Mouse (Mus musculus) left cerebral cortex, adult 2 months (tissue): ENCODE measurements at regions not wholly inside any gene's neighbourhood (a gene's known extent, or its start where the extent isn't known, plus 50 kb on each side); places are given as distances from the start of the nearest gene placed in this dataset.

Source experiments
- DNase-seq, 2 experiments: peaks; one replicate each; pipeline ENCODE4 v3.0.0; 2021 to 2022; ENCODE audit warnings: low spot score in 2 of 2, mixed read lengths in 1 of 2; ENCODE audit errors: extremely low spot score in 1 of 2
- H3K27ac ChIP-seq: fragments of 200-600 bp; 2 replicates; pipeline ENCODE4 v1.8.1; 2022
- H3K4me3 ChIP-seq: fragments of 200-600 bp; 2 replicates; pipeline ENCODE4 v1.8.1; 2022
- CTCF ChIP-seq: fragments of 200-600 bp; IDR thresholded peaks from 2 replicates; pipeline ENCODE4 v1.8.1; 2022; ENCODE audit warnings: antibody characterized with exemption, mild to moderate bottlenecking, moderate library complexity
- intact Hi-C: fragments of 180-260 bp; cut with DNase I; formaldehyde crosslinking; loops from one replicate; pipeline ENCODE4 v1.15.1; 2025

DNA sequence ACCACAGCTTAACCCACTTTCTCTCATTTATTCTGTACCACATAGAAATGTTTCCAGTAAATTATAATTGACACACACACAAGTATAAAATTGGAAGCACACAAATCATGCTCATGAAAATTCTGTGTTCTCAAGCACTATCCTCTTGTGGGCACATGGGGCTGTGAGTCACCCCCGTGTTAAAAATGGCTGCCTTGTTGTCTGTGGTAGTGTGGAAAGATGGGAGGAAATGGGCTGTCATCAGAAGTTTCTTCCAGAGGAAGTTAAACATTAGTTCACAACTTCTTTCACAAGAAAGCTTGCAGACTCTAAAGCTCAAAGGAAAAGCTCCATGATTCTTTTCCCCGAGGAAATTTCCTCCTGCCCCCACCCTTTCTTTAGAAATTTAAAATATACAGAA is 329.5 kb upstream of the Hnrnpa3 start:
- intact Hi-C loops = no loop called here
- Histone ChIP-seq H3K27ac (no peak overlapping the region), H3K4me3 (no peak overlapping the region)
- no peak for DNase-seq
- TF ChIP-seq CTCF = no peak

GRCm38 (mm10) chr2:75341310-75341709 is 317.8 kb upstream of the Hnrnpa3 start:
- DNase-seq = no peak
- Histone ChIP-seq H3K4me3 (no peak overlapping the region), H3K27ac (no peak overlapping the region)
- TF ChIP-seq CTCF = no peak
- intact Hi-C loops = no loop called here

- intact Hi-C loops = no loop called here
- DNase-seq = no peak
- H3K27ac ChIP-seq = no peak overlapping the region
- no peak overlapping the region for H3K4me3 ChIP-seq
- TF ChIP-seq CTCF = no peak
Measured at GRCm38 (mm10) chr2:75341726-75342280, 317.3 kb upstream of the Hnrnpa3 start.

GRCm38 (mm10) chr2:75350902-75351301 is 308.2 kb upstream of the Hnrnpa3 start:
- intact Hi-C loops = no loop called here
- DNase-seq = no peak
- Histone ChIP-seq H3K27ac (no peak overlapping the region), H3K4me3 (no peak overlapping the region)
- TF ChIP-seq CTCF = no peak

GRCm38 (mm10) chr2:75351965-75352364 is 307.1 kb upstream of the Hnrnpa3 start:
- Histone ChIP-seq H3K4me3 (no peak overlapping the region), H3K27ac (no peak overlapping the region)
- TF ChIP-seq CTCF = no peak
- DNase-seq = no peak
- intact Hi-C loops = no loop called here

- TF ChIP-seq CTCF = no peak
- intact Hi-C loops = no loop called here
- no peak for DNase-seq
- Histone ChIP-seq H3K27ac (no peak overlapping the region), H3K4me3 (no peak overlapping the region)
Measured at GRCm38 (mm10) chr2:75352564-75352963, 306.5 kb upstream of the Hnrnpa3 start.

- no peak overlapping the region for H3K4me3 ChIP-seq
- H3K27ac ChIP-seq = no peak overlapping the region
- intact Hi-C loops = no loop called here
- DNase-seq = no peak
- no peak for TF ChIP-seq CTCF
Measured at GRCm38 (mm10) chr2:75356691-75357375, 302.2 kb upstream of the Hnrnpa3 start.

GRCm38 (mm10) chr2:75357516-75357915 is 301.5 kb upstream of the Hnrnpa3 start:
- no peak for DNase-seq
- no peak for TF ChIP-seq CTCF
- intact Hi-C loops = no loop called here
- Histone ChIP-seq H3K4me3 (no peak overlapping the region), H3K27ac (no peak overlapping the region)

GRCm38 (mm10) chr2:75360936-75361335 is 298.1 kb upstream of the Hnrnpa3 start:
- intact Hi-C loops = no loop called here

DNA sequence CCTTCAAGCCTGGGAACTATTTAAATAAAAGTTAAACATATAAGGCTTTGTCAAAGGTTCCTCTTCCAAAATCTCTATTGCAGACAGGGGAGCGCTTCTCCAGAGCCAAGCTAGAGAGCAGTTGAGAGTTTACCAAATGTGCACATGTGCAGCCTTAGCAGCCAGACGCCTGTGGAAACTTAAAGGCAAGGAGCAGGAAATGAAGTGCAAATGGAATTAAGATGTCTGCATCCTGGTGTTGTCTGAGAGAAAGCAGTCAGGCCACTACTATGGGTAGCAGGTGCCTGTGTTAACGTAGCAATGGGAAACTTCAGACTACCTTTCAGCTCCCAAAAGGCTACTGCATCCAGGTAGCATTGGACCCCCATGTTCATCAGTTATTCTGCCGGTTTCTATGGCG is 282.4 kb upstream of the Hnrnpa3 start:
- Histone ChIP-seq H3K27ac (no peak overlapping the region), H3K4me3 (no peak overlapping the region)
- no peak for DNase-seq
- intact Hi-C loops = no loop called here
- TF ChIP-seq CTCF = no peak

More at GRCm38 (mm10) chr2:75360936-75361335, 298.1 kb upstream of the Hnrnpa3 start:
- Histone ChIP-seq H3K27ac (no peak overlapping the region), H3K4me3 (no peak overlapping the region)
- DNase-seq = no peak
- no peak for TF ChIP-seq CTCF

- TF ChIP-seq CTCF = no peak
- intact Hi-C loops = no loop called here
- Histone ChIP-seq H3K27ac (no peak overlapping the region), H3K4me3 (no peak overlapping the region)
- no peak for DNase-seq
Measured at GRCm38 (mm10) chr2:75385551-75386263, 273.4 kb upstream of the Hnrnpa3 start.

GRCm38 (mm10) chr2:75386636-75387035 is 272.4 kb upstream of the Hnrnpa3 start:
- no peak for DNase-seq
- TF ChIP-seq CTCF = no peak
- no peak overlapping the region for H3K4me3 ChIP-seq
- H3K27ac ChIP-seq = no peak overlapping the region
- intact Hi-C loops = no loop called here
